Mouse (Mus musculus) heart, embryonic 15.5 days (tissue): ENCODE data around the gene Slamf7. TPM values are rescaled to one million over a fixed set of nuclear protein-coding genes. Genes with fewer than 3 reads are reported as not detected.

ENCODE experiments used
- ATAC-seq: fragments of 200-750 bp; cut with Nextera tagmentation; replicated peaks from 2 replicates; pipeline ENCODE4 v1.8.0; 2017; ENCODE audit warnings: low read depth, moderate TSS enrichment; ENCODE audit not compliant: insufficient number of reproducible peaks, insufficient read depth, low FRiP score
- H3K27ac ChIP-seq: fragments of 300-500 bp; sonication (generic); 2 replicates; pipeline ENCODE4 v1.5.1; 2015; ENCODE audit warnings: mild to moderate bottlenecking, inconsistent platforms
- H3K27me3 ChIP-seq: fragments of 300-500 bp; sonication (generic); 2 replicates; pipeline ENCODE4 v1.6.1; 2015; ENCODE audit warnings: inconsistent platforms
- H3K36me3 ChIP-seq: fragments of 300-500 bp; sonication (generic); 2 replicates; pipeline ENCODE4 v1.6.1; 2015; ENCODE audit warnings: mild to moderate bottlenecking, inconsistent platforms
- H3K4me1 ChIP-seq: fragments of 300-500 bp; sonication (generic); replicated peaks from 2 replicates; pipeline ENCODE4 v1.6.1; 2015; ENCODE audit warnings: inconsistent platforms
- H3K4me2 ChIP-seq: fragments of 300-500 bp; sonication (generic); 2 replicates; pipeline ENCODE4 v1.6.1; 2015; ENCODE audit warnings: inconsistent platforms, mild to moderate bottlenecking, moderate library complexity
- H3K4me3 ChIP-seq: fragments of 300-500 bp; sonication (generic); 2 replicates; pipeline ENCODE4 v1.5.1; 2015; ENCODE audit warnings: mild to moderate bottlenecking, inconsistent platforms
- H3K9ac ChIP-seq: fragments of 300-500 bp; sonication (generic); 2 replicates; pipeline ENCODE4 v1.6.1; 2015; ENCODE audit warnings: mild to moderate bottlenecking, inconsistent platforms
- H3K9me3 ChIP-seq: fragments of 300-500 bp; sonication (generic); replicated peaks from 2 replicates; pipeline ENCODE4 v1.6.1; 2016; ENCODE audit warnings: inconsistent platforms
- WGBS: fragments of 180-500 bp; shearing (Covaris S2); methylation state at CpG from one replicate; pipeline ENCODE4 v1.1.7; 2015; ENCODE audit warnings: mixed read lengths; 5-methylcytosine and 5-hydroxymethylcytosine counted together
- polyA plus RNA-seq: library from polyadenylated mRNA; unstranded; fragments of >200 nt; fragmentation: Nextera tagmentation; extraction: Ambion mirVana; gene quantifications from 2 replicates; pipeline ENCODE4 v1.2.1, GENCODE M21; 2015

The Slamf7 gene
- polyA plus RNA-seq, 1 experiment from 2014 or later, result 0.09 TPM

- H3K9ac ChIP-seq, result no peak overlapping the region
- H3K27me3 ChIP-seq, result no peaks in the 10 kb centered on the region
- H3K27ac ChIP-seq, result no peak overlapping the region
- 76% methylated on average over 1 of the region's 1 CpGs for WGBS
- H3K9me3 ChIP-seq, result no peaks in the 10 kb centered on the region
- no peak overlapping the region for H3K4me2 ChIP-seq
- no peaks in the 10 kb centered on the region for H3K4me1 ChIP-seq
- ATAC-seq, result no peak
- H3K36me3 ChIP-seq, result no peaks in the 10 kb centered on the region
- no peak overlapping the region for H3K4me3 ChIP-seq
These were observed 14.3 kb upstream of the Slamf7 start for GRCm38 (mm10) chr1:171667160-171667559.

- no peak for ATAC-seq
- H3K27me3 ChIP-seq, result no peaks in the 10 kb centered on the region
- no peaks in the 10 kb centered on the region for H3K9me3 ChIP-seq
- H3K4me1 ChIP-seq, result no peaks in the 10 kb centered on the region
- H3K4me2 ChIP-seq, result no peak overlapping the region
- no peaks in the 10 kb centered on the region for H3K36me3 ChIP-seq
- H3K27ac ChIP-seq, result no peak overlapping the region
- 81% methylated on average over 6 of the region's 6 CpGs for WGBS
- H3K4me3 ChIP-seq, result no peak overlapping the region
- H3K9ac ChIP-seq, result no peak overlapping the region
These were observed 13.5 kb upstream of the Slamf7 start for GRCm38 (mm10) chr1:171666350-171666749.

GRCm38 (mm10) chr1:171663757-171664156 is 10.9 kb upstream of the Slamf7 start:
- 82% methylated on average over 2 of the region's 2 CpGs for WGBS
- no peak overlapping the region for H3K4me3 ChIP-seq
- H3K36me3 ChIP-seq, result no peaks in the 10 kb centered on the region
- no peaks in the 10 kb centered on the region for H3K27me3 ChIP-seq
- H3K4me2 ChIP-seq, result no peak overlapping the region
- no peak overlapping the region for H3K27ac ChIP-seq
- ATAC-seq, result no peak
- H3K9me3 ChIP-seq, result no peaks in the 10 kb centered on the region
- no peak overlapping the region for H3K9ac ChIP-seq
- no peaks in the 10 kb centered on the region for H3K4me1 ChIP-seq

- H3K27me3 ChIP-seq, result no peaks in the 10 kb centered on the region
- WGBS, result 68% methylated on average over 2 of the region's 2 CpGs
- no peak for ATAC-seq
- H3K36me3 ChIP-seq, result no peaks in the 10 kb centered on the region
- H3K4me1 ChIP-seq, result no peaks in the 10 kb centered on the region
- H3K4me2 ChIP-seq, result no peak overlapping the region
- H3K27ac ChIP-seq, result no peak overlapping the region
- no peak overlapping the region for H3K9ac ChIP-seq
- no peak overlapping the region for H3K4me3 ChIP-seq
- H3K9me3 ChIP-seq, result no peaks in the 10 kb centered on the region
These were observed 8.6 kb upstream of the Slamf7 start for GRCm38 (mm10) chr1:171661482-171661881.

- no peaks in the 10 kb centered on the region for H3K27me3 ChIP-seq
- no peak overlapping the region for H3K4me2 ChIP-seq
- H3K4me3 ChIP-seq, result no peak overlapping the region
- H3K27ac ChIP-seq, result no peak overlapping the region
- WGBS, result 82% methylated on average over 1 of the region's 1 CpGs
- no peak overlapping the region for H3K9ac ChIP-seq
- H3K36me3 ChIP-seq, result no peaks in the 10 kb centered on the region
- no peaks in the 10 kb centered on the region for H3K9me3 ChIP-seq
- ATAC-seq, result no peak
- H3K4me1 ChIP-seq, result no peaks in the 10 kb centered on the region
These were observed 7.6 kb upstream of the Slamf7 start for GRCm38 (mm10) chr1:171660423-171660822.

- no peak overlapping the region for H3K27ac ChIP-seq
These were observed 5.7 kb upstream of the Slamf7 start for GRCm38 (mm10) chr1:171658561-171658991.

GRCm38 (mm10) chr1:171648840-171649239 is 4.0 kb downstream of the Slamf7 start:
- WGBS, result 66% methylated on average over 8 of the region's 8 CpGs
- no peaks in the 10 kb centered on the region for H3K4me1 ChIP-seq
- no peaks in the 10 kb centered on the region for H3K9me3 ChIP-seq
- H3K36me3 ChIP-seq, result no peaks in the 10 kb centered on the region
- H3K9ac ChIP-seq, result no peak overlapping the region
- H3K4me3 ChIP-seq, result no peak overlapping the region
- H3K4me2 ChIP-seq, result no peak overlapping the region
- H3K27me3 ChIP-seq, result no peaks in the 10 kb centered on the region
- ATAC-seq, result no peak
- no peak overlapping the region for H3K27ac ChIP-seq

More at GRCm38 (mm10) chr1:171658561-171658991, 5.7 kb upstream of the Slamf7 start:
- H3K27me3 ChIP-seq, result no peaks in the 10 kb centered on the region
- no peaks in the 10 kb centered on the region for H3K4me1 ChIP-seq
- 42% methylated on average over 5 of the region's 5 CpGs for WGBS
- H3K9me3 ChIP-seq, result no peaks in the 10 kb centered on the region
- no peaks in the 10 kb centered on the region for H3K36me3 ChIP-seq
- ATAC-seq, result no peak
- no peak overlapping the region for H3K4me3 ChIP-seq
- no peak overlapping the region for H3K4me2 ChIP-seq
- H3K9ac ChIP-seq, result no peak overlapping the region

GRCm38 (mm10) chr1:171647716-171648115 is 5.1 kb downstream of the Slamf7 start:
- 77% methylated on average over 5 of the region's 5 CpGs for WGBS
- no peak overlapping the region for H3K27ac ChIP-seq
- no peaks in the 10 kb centered on the region for H3K27me3 ChIP-seq
- ATAC-seq, result no peak
- H3K9me3 ChIP-seq, result no peaks in the 10 kb centered on the region
- H3K36me3 ChIP-seq, result no peaks in the 10 kb centered on the region
- H3K4me1 ChIP-seq, result no peaks in the 10 kb centered on the region; the same call in 1 of the 2 replicates
- H3K4me2 ChIP-seq, result no peak overlapping the region
- no peak overlapping the region for H3K4me3 ChIP-seq
- H3K9ac ChIP-seq, result no peak overlapping the region

GRCm38 (mm10) chr1:171646429-171646940 is 6.3 kb downstream of the Slamf7 start:
- no peak overlapping the region for H3K4me3 ChIP-seq
- no peak for ATAC-seq
- H3K4me2 ChIP-seq, result no peak overlapping the region

GRCm38 (mm10) chr1:171643612-171644011 is 9.2 kb downstream of the Slamf7 start:
- Histone ChIP-seq H3K27ac (no peak overlapping the region), H3K9ac (no peak overlapping the region), H3K4me2 (no peak overlapping the region), H3K4me1 (no peaks in the 10 kb centered on the region; the same call in 1 of the 2 replicates), H3K9me3 (no peaks in the 10 kb centered on the region), H3K27me3 (no peaks in the 10 kb centered on the region), H3K4me3 (no peak overlapping the region), H3K36me3 (no peaks in the 10 kb centered on the region)
- WGBS, result 53% methylated on average over 7 of the region's 7 CpGs
- no peak for ATAC-seq

More at GRCm38 (mm10) chr1:171646429-171646940, 6.3 kb downstream of the Slamf7 start:
- Histone ChIP-seq H3K4me1 (no peaks in the 10 kb centered on the region; the same call in 1 of the 2 replicates), H3K27me3 (no peaks in the 10 kb centered on the region), H3K9me3 (no peaks in the 10 kb centered on the region), H3K27ac (no peak overlapping the region), H3K9ac (no peak overlapping the region), H3K36me3 (no peaks in the 10 kb centered on the region)
- WGBS, result 51% methylated on average over 5 of the region's 5 CpGs

GRCm38 (mm10) chr1:171640796-171641195 is 12.0 kb downstream of the Slamf7 start:
- Histone ChIP-seq H3K27ac (no peak overlapping the region), H3K4me2 (no peak overlapping the region), H3K27me3 (no peaks in the 10 kb centered on the region), H3K36me3 (no peaks in the 10 kb centered on the region), H3K9ac (no peak overlapping the region), H3K4me3 (no peak overlapping the region), H3K4me1 (no peaks in the 10 kb centered on the region; the same call in 1 of the 2 replicates), H3K9me3 (no peaks in the 10 kb centered on the region)
- no peak for ATAC-seq
- WGBS, result 88% methylated on average over 6 of the region's 6 CpGs

- no peaks in the 10 kb centered on the region for H3K9me3 ChIP-seq
- no peaks in the 10 kb centered on the region; the same call in 1 of the 2 replicates for H3K4me1 ChIP-seq
- WGBS, result 60% methylated on average over 2 of the region's 2 CpGs
- no peak for ATAC-seq
- H3K4me3 ChIP-seq, result no peak overlapping the region
- no peak overlapping the region for H3K9ac ChIP-seq
- H3K36me3 ChIP-seq, result no peaks in the 10 kb centered on the region
- no peak overlapping the region for H3K4me2 ChIP-seq
- no peaks in the 10 kb centered on the region for H3K27me3 ChIP-seq
- H3K27ac ChIP-seq, result no peak overlapping the region
These were observed 14.1 kb downstream of the Slamf7 start for GRCm38 (mm10) chr1:171638686-171639085.
